Mouse (Mus musculus): ENCODE data around the gene Gm20708.
"Not testable (repeated sequence)": the region's sequence is repeated elsewhere in the genome, so short reads cannot be mapped to it uniquely, and the experiment has no call there.

Gm20708 gene

DNA sequence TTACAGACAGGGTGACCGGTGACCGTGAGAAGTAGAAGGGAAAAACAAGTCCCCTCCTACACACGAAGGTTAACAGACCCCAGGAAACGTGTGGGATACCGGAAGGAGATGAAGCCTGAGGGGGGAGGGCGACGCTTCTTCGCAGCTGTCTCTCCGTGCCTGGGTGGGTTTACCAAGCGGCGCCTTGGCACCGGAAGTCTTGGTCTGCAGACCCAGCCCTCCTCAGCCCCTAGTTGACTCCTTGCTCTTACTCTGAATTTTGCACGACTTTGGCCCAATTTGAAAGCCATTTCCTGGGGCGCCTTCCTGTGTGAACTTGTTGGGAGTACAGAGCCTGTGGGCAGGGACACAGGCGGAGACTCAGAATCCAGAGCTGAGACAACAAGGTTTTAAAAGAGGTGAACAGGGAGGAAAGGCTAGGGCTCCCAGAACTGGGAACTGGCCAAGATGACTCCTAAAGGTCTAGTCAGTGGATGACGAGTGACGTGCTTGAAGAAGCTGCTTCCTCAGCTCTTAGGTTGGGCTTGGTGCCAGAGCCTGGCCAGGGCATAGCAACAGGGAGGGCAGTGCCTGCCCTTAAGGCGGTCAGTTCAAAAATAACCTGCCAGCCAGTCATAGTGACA lies 28.2 kb upstream of the Gm20708 start:
- DNase-seq (ENCODE audit: low spot score): peak; percentile 49

DNA sequence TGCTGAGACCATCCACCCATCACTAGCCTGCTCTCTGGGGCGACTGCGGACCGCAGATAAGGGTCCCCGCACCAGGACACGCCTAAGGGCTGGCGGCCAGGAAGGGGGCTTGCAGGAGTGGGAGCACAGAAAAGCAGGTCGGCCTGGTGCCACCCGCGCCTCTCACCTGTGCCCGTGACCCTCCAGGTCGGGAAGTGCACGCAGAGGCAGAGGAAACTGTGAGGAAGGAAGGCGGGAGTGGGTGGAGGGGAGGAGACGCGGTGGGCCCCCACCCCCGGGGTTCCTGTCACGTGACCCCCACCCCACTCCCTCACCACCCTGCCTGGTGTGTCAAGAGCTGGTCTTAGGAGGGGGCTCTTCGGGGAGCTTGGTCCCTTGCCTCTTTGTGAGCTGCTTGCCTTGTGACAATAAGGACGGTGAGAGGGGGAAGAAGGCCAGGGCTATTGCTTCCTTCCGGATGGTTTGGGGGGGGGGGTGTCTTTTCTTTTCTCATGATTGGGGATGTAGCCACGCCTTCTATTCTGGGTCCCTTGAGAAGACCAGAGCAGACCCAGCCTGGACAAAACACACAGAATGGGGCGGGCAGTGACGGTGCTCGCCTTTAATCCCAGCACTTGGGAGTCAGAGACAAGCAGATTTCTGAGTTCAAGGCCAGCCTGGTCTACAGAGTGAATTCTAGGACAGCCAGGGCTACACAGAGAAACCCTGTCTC lies 27.3 kb upstream of the Gm20708 start, which contains the start of the genes Tmc8 and Tmc6:
Gene Tmc8 (plus strand): TSS at position 84 of the 712 bp plus-strand sequence.
Gene Tmc6 (minus strand): TSS at position 206 of the 712 bp plus-strand sequence.
- no peak for DNase-seq (ENCODE audit: low spot score)

GRCm38 (mm10) chr11:117782705-117783034 lies 26.8 kb upstream of the Gm20708 start:
- no peak for DNase-seq (ENCODE audit: low spot score)

DNA sequence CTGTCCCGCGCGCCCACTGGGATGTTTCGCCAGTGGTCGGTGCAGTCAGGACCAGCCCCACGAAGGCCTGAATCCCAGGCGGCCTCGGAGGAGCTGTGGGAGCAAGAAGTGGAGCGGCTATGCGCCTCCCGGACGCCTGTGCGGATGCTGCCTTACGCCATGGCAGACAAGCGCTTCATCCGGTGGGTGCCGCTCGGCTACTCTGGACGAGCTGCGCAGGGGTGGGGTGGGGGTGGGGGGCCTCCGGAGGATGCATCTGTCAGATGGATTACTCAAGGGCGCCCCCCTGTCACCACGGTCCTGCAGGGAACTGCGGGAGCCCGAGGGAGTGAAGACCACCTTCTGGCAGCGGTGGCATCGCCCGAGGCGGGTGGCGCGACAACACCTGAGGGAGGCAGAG lies 26.4 kb upstream of the Gm20708 start:
- no peak for DNase-seq (ENCODE audit: low spot score)

DNA sequence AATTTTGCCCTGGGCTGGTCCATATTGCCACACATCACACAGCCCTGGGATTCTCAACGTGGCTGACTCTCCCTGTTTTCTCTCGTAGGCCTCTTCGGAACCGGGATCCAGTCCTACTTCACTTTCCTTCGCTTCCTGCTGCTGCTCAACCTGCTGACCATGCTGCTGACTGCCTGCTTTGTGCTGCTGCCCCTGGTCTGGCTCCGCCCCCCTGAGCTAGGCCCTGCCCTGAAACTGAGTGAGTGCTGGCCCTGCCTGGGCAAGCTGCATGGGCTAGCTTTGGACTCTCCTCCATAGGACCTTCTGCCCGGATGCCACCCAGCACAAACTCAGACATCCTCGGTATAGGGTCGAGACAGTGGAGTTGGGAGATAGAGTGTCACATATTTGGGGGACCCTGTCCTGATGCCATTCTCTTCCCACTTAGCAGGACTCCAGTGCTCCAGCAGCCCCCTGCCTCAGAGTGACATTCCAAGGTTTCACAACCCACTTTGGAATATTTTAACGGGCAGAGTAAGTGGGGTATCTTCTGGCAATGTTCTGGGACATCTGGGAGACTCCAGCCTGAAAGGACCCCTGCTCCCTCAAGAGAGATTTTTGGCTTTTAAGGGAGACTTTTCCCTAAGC lies 25.7 kb upstream of the Gm20708 start:
- DNase-seq (ENCODE audit: low spot score): no peak

DNA sequence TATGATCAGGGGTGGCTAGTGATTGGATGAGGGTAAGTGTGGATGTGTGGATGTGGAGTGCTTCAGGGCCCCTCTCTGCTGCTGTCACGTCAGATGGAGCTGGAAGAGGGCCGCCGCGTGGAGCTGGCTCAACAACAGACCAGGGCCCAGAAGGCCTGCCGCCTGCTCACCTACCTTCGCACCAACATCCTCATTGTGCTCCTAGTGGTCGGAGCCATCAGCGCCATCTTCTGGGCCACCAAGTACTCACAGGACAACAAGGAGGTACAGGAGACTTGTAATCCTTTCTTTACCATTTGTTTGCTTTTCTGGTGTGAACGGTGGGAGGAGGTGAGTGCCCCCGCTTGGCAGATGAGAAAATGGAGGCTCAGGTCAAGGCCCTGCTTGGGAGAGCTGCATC lies 23.2 kb upstream of the Gm20708 start:
- DNase-seq (ENCODE audit: low spot score): no peak

- not testable (repeated sequence) for DNase-seq (ENCODE audit: low spot score)
Observed at GRCm38 (mm10) chr11:117788481-117788880, 21.0 kb upstream of the Gm20708 start.

GRCm38 (mm10) chr11:117790286-117790685 lies 19.2 kb upstream of the Gm20708 start:
- peak; percentile 46 for DNase-seq (ENCODE audit: low spot score)

GRCm38 (mm10) chr11:117790703-117791440 lies 18.6 kb upstream of the Gm20708 start:
- DNase-seq (ENCODE audit: low spot score): no peak

DNA sequence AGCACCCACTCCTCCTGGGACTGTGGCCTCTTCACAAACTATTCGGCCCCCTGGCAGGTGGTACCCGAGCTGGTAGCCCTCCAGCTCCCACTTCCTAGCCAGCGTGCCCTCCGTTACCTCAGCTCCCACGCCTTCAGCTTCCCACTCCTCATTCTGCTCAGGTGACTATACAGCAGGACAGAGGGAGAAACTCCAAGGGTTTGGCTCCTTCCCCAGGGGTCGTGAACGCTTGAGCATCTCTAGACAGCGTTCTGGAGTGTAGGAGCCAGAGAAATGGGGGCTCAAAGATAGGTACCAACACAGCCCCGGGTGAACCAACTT lies 18.1 kb upstream of the Gm20708 start:
- DNase-seq (ENCODE audit: low spot score): no peak

DNA sequence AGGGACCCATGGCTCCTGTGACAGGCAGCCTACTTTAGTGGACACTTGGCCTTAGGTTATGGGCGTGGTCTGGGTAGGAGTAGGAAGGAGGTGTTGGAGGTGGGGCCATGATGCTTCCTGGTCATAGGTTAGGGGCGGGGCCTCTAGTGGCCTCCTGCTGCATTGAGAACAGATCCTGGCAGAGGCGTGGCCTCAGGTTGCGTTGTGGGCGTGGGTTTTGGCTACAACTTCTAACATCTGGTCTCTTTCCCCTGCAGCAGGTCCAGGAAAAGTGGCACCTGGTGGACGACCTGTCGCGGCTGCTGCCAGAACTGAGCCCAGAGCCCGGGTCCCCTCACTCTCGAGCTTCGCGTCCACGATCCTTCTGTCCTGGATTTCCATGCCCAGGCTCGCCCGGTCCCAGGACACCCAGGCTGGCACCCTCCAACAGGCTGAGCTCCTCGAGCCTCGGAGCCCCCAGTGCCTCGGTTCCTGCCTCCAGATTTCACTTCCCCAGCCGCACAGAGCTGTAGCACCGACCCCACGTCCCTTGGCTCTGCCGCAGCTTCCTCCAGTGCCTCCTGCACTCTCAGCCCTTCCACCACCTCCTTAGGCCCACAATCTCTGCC lies 17.1 kb upstream of the Gm20708 start:
- DNase-seq (ENCODE audit: low spot score): no peak

GRCm38 (mm10) chr11:117794035-117794551 lies 15.4 kb upstream of the Gm20708 start:
- DNase-seq (ENCODE audit: low spot score): no peak

DNA sequence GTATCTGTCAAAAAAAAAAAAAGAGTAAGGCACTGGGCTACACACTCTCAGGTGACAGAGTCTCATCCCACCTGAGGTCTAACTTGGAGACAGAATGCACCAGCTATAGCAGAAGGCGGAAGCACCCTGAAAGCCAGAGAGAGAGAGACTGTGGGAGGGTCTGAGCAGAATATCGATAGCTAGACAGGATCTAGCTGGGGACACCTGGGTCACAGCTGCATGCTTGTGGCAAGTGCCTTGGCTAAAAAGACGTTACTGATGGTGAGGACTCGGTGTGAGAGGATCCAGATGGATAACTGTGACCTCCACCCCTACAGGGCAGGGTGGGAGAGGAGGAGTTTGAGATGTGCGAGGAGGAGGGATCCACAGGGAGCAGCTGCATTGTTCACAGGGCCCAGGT lies 12.5 kb upstream of the Gm20708 start:
- DNase-seq (ENCODE audit: low spot score): no peak

GRCm38 (mm10) chr11:117797511-117798159 lies 11.8 kb upstream of the Gm20708 start, which contains the start of gene 6030468B19Rik:
Gene 6030468B19Rik (plus strand): TSS chr11:117797660.
- DNase-seq (ENCODE audit: low spot score): no peak

- DNase-seq (ENCODE audit: low spot score): no peak
Observed at GRCm38 (mm10) chr11:117798160-117798541, 11.3 kb upstream of the Gm20708 start.

DNA sequence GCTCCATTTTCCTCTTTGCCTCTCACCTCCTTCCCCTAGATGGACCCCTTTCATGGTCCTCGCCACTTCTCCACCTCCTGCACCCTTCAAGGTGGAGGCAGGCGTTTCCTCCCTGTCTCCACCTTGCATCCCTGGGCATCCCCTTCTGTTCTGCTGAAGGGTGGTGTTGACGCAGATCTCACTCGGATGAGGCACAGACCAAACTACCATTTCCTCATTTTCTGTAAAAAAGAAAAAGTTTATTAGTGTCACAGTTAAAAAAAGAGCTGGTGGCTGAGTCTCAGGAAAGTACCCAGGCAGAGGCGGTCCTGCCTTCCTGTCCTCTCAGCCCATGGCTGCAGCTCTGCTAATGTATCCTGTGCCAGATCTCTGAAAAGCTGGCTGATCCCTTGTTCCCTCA lies 10.3 kb upstream of the Gm20708 start:
- DNase-seq (ENCODE audit: low spot score): no peak

- DNase-seq (ENCODE audit: low spot score): no peak
Observed at GRCm38 (mm10) chr11:117800038-117800437, 9.4 kb upstream of the Gm20708 start.

GRCm38 (mm10) chr11:117801650-117802049 lies 7.8 kb upstream of the Gm20708 start:
- no peak for DNase-seq (ENCODE audit: low spot score)

- DNase-seq (ENCODE audit: low spot score): no peak
Observed at GRCm38 (mm10) chr11:117803166-117803688, 6.2 kb upstream of the Gm20708 start.

GRCm38 (mm10) chr11:117806781-117807180 lies 2.7 kb upstream of the Gm20708 start:
- no peak for DNase-seq (ENCODE audit: low spot score)

- DNase-seq (ENCODE audit: low spot score): peak; percentile 95
Observed at GRCm38 (mm10) chr11:117810401-117811046, 1.1 kb downstream of the Gm20708 start.

All from adipocyte (in vitro differentiated cells).